Mouse (Mus musculus): ENCODE data around the gene Frmd3. TPM values are rescaled to one million over a fixed set of nuclear protein-coding genes. Genes with fewer than 3 reads are reported as not detected.

Gene Frmd3
- polyA plus RNA-seq (2012; rRNA removed): 2.1 and 2.4 TPM in 2 replicates

DNA sequence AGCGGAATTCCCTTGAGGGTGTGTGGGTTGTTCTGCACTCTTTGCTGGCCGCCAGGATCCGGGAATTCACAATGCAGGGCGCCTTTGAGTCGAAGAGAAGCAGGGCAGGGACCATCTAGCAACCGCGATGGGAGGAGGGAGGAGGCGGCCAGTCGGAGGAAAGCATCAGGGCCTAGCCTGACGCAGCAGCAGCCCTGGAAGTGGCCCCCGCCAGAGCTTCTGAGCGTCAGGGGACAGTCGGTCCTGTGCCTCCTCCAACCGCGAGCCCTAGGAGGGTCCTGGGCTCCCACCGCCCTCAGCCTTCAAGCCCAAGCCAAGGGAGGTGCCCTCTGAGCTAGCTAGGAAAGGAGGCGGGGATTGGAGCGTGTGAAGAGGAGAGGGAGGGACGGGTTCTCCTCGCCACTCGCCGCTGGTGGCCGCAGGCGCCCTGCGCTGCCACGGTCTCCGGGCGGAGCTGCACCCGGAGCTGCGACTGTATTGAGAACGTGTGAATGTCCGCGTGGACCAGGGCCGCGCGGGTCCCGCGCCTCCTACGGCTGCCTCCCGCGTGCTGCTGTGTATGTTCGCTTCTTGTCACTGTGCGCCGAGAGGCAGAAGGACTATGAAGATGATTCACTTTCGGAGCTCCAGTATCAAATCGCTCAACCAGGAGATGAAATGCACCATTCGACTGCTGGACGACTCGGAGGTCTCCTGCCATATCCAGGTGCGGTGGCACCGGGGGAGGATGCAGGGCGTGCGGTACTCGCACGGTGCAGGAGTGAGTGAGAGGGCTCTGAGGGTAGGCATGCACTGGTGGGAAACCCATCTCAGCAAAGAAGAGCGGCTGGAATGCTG lies at the start of gene Frmd3:
Frmd3 (plus strand) TSS at position 232 of the 837 bp plus-strand sequence.

DNA sequence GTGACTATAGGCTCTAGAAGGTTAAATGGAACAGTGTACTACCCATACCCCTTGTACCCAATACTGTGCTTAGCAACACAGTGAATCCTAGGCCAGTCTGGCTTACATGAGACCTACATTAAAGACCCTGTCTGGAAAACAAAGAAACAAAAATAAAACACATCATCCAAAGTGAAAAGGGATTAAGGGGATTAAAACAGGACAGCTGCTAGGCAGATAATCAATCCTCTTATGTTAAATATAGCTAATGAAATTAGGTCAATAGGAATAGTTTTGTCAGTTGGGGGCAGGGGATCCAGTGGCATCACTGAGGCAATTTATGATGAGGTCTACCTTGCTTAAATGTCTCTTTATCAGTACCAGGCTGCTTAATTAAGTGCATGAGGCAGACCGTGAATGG lies 228.9 kb downstream of the Frmd3 start, which contains the start of gene Kdm4c:
Kdm4c (plus strand) TSS at position 322 of the 400 bp plus-strand sequence.

Other genes starting within 250 kb of the Frmd3 start
- gene Rasef, start 222.4 kb upstream of the Frmd3 start, polyA plus RNA-seq (2012; rRNA removed): 0.22 and 0.67 TPM in 2 replicates
- gene Gm11758, start 137.2 kb upstream of the Frmd3 start, polyA plus RNA-seq (2012; rRNA removed): not detected in 2 replicates
- gene Gm11757, start 122.3 kb upstream of the Frmd3 start, polyA plus RNA-seq (2012; rRNA removed): not detected in 2 replicates
- gene Gm13871, start 107.5 kb upstream of the Frmd3 start, polyA plus RNA-seq (2012; rRNA removed): not detected in 2 replicates
- gene Gm11756, start 92.7 kb upstream of the Frmd3 start, polyA plus RNA-seq (2012; rRNA removed): 0.09 TPM in 1 of 2 replicates, not detected in the other
- gene 2310002L09Rik, start 62.6 kb upstream of the Frmd3 start, polyA plus RNA-seq (2012; rRNA removed): 1.9 TPM in 1 of 2 replicates, not detected in the other
- gene Kdm4c, start 229.1 kb downstream of the Frmd3 start, polyA plus RNA-seq (2012; rRNA removed): 8.2 and 9.6 TPM in 2 replicates